Mouse (Mus musculus): ENCODE data around the gene Wdr59.

Wdr59 gene

GRCm38 (mm10) chr8:111521713-111522429 lies at the start of gene Wdr59:
TSS of gene Wdr59 (minus strand) at chr8:111522092.
- peak; percentile 97 to 98 for DNase-seq (ENCODE audit: low spot score in 2 of 2)

GRCm38 (mm10) chr8:111571661-111572060 lies 49.8 kb upstream of the Wdr59 start:
- no peak for DNase-seq (ENCODE audit: low spot score in 2 of 2)

- no peak for DNase-seq (ENCODE audit: low spot score in 2 of 2)
Measured at GRCm38 (mm10) chr8:111570432-111570831, 48.5 kb upstream of the Wdr59 start.

GRCm38 (mm10) chr8:111569926-111570325 lies 48.0 kb upstream of the Wdr59 start:
- no peak for DNase-seq (ENCODE audit: low spot score in 2 of 2)

- DNase-seq (ENCODE audit: low spot score in 2 of 2): no peak
Measured at GRCm38 (mm10) chr8:111568029-111568428, 46.1 kb upstream of the Wdr59 start.

GRCm38 (mm10) chr8:111567571-111567970 lies 45.7 kb upstream of the Wdr59 start:
- DNase-seq (ENCODE audit: low spot score in 2 of 2): no peak

GRCm38 (mm10) chr8:111566326-111566725 lies 44.4 kb upstream of the Wdr59 start:
- DNase-seq (ENCODE audit: low spot score in 2 of 2): no peak

- DNase-seq (ENCODE audit: low spot score in 2 of 2): no peak
Measured at GRCm38 (mm10) chr8:111565784-111566191, 43.9 kb upstream of the Wdr59 start.

GRCm38 (mm10) chr8:111564093-111564492 lies 42.2 kb upstream of the Wdr59 start:
- DNase-seq (ENCODE audit: low spot score in 2 of 2): no peak

GRCm38 (mm10) chr8:111563687-111564086 lies 41.8 kb upstream of the Wdr59 start:
- no peak for DNase-seq (ENCODE audit: low spot score in 2 of 2)

- no peak for DNase-seq (ENCODE audit: low spot score in 2 of 2)
Measured at GRCm38 (mm10) chr8:111563075-111563474, 41.2 kb upstream of the Wdr59 start.

- no peak for DNase-seq (ENCODE audit: low spot score in 2 of 2)
Measured at GRCm38 (mm10) chr8:111562274-111562803, 40.4 kb upstream of the Wdr59 start.

- DNase-seq (ENCODE audit: low spot score in 2 of 2): no peak
Measured at GRCm38 (mm10) chr8:111561824-111562223, 39.9 kb upstream of the Wdr59 start.

- no peak for DNase-seq (ENCODE audit: low spot score in 2 of 2)
Measured at GRCm38 (mm10) chr8:111551511-111552130, 29.7 kb upstream of the Wdr59 start.

- DNase-seq (ENCODE audit: low spot score in 2 of 2): no peak
Measured at GRCm38 (mm10) chr8:111550002-111550870, 28.3 kb upstream of the Wdr59 start.

- no peak for DNase-seq (ENCODE audit: low spot score in 2 of 2)
Measured at GRCm38 (mm10) chr8:111548201-111548600, 26.3 kb upstream of the Wdr59 start.

- no peak for DNase-seq (ENCODE audit: low spot score in 2 of 2)
Measured at GRCm38 (mm10) chr8:111547144-111547543, 25.3 kb upstream of the Wdr59 start.

- DNase-seq (ENCODE audit: low spot score in 2 of 2): no peak
Measured at GRCm38 (mm10) chr8:111545406-111546156, 23.7 kb upstream of the Wdr59 start.

GRCm38 (mm10) chr8:111543712-111544380 lies 22.0 kb upstream of the Wdr59 start:
- no peak for DNase-seq (ENCODE audit: low spot score in 2 of 2)

- peak in 1 of 2 experiments; percentile 58 for DNase-seq (ENCODE audit: low spot score in 2 of 2)
Measured at GRCm38 (mm10) chr8:111539422-111540076, 17.7 kb upstream of the Wdr59 start.

Measured in spleen, postnatal 4 days (tissue).